Mouse (Mus musculus): Measurements from ENCODE around the gene Arsb.

DNA sequence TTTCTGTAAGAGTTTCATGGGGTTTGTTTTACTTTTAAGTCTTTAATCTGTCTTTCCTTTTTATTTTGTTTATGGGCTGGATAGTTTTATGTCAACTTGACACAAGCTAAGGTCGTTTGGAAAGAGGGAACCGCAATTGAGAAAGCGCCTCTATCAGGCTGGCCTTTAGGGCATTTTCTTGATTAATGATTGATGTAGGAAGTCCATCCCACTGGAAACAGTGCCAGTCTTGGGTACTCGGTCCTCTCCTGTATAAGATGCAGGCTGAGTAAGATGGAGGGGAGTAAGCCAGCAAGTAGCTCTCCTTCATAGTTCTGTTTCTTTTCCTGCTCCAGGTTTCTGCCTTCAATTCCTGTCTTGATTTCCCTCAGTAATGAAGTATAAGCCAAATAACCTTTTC, 76.2 kb downstream of the Arsb start:
- TF ChIP-seq CTCF (IDR thresholded peaks at IDR 0.05; ENCODE audit: borderline replicate concordance, insufficient read depth, low read depth, low read length), result no peak
- no peak for TF ChIP-seq POLR2A (IDR thresholded peaks at IDR 0.05; ENCODE audit: borderline replicate concordance, insufficient read depth, low read length)

Measured in cerebellum, adult 2 months (tissue).